Mouse (Mus musculus) neural tube, embryonic 15.5 days (tissue): ENCODE measurements around the gene Gm42372. TPM values are rescaled to one million over a fixed set of nuclear protein-coding genes. Genes with fewer than 3 reads are reported as not detected.
A peak's percentile ranks its signal among the peaks of the same experiment; 100 is the strongest.

Experiments used
- ATAC-seq: fragments of 200-750 bp; cut with Nextera tagmentation; 2 replicates; pipeline ENCODE4 v1.8.0; 2017; ENCODE audit warnings: mild to moderate bottlenecking, moderate TSS enrichment, moderate library complexity; ENCODE audit not compliant: low FRiP score
- H3K27ac ChIP-seq: fragments of 300-500 bp; sonication (generic); replicated peaks from 2 replicates; pipeline ENCODE4 v1.5.1; 2015; ENCODE audit warnings: mild to moderate bottlenecking, inconsistent platforms
- H3K27me3 ChIP-seq: fragments of 300-500 bp; sonication (generic); replicated peaks from 2 replicates; pipeline ENCODE4 v1.6.1; 2015; ENCODE audit warnings: inconsistent platforms
- H3K36me3 ChIP-seq: fragments of 300-500 bp; sonication (generic); 2 replicates; pipeline ENCODE4 v1.6.1; 2015; ENCODE audit warnings: inconsistent platforms
- H3K4me1 ChIP-seq: fragments of 300-500 bp; sonication (generic); 2 replicates; pipeline ENCODE4 v1.6.1; 2015; ENCODE audit warnings: inconsistent platforms
- H3K4me2 ChIP-seq: fragments of 300-500 bp; sonication (generic); 2 replicates; pipeline ENCODE4 v1.6.1; 2015; ENCODE audit warnings: inconsistent platforms, mild to moderate bottlenecking, moderate library complexity
- H3K4me3 ChIP-seq: fragments of 300-500 bp; sonication (generic); replicated peaks from 2 replicates; pipeline ENCODE4 v1.5.1; 2015; ENCODE audit warnings: mild to moderate bottlenecking, inconsistent platforms
- H3K9ac ChIP-seq: fragments of 300-500 bp; sonication (generic); replicated peaks from 2 replicates; pipeline ENCODE4 v1.6.1; 2015; ENCODE audit warnings: mild to moderate bottlenecking, inconsistent platforms
- H3K9me3 ChIP-seq: fragments of 300-500 bp; sonication (generic); replicated peaks from 2 replicates; pipeline ENCODE4 v1.6.1; 2016; ENCODE audit warnings: inconsistent platforms
- WGBS: fragments of 180-500 bp; shearing (Covaris S2); methylation state at CpG from one replicate; pipeline ENCODE4 v1.1.7; 2015; ENCODE audit warnings: mixed read lengths; 5-methylcytosine and 5-hydroxymethylcytosine counted together
- polyA plus RNA-seq: library from polyadenylated mRNA; unstranded; fragments of >200 nt; fragmentation: Nextera tagmentation; extraction: Ambion mirVana; gene quantifications from 2 replicates; pipeline ENCODE4 v1.2.1, GENCODE M21; 2015

Gm42372 gene
- polyA plus RNA-seq = 5.7 and 6.4 TPM in 2 replicates

DNA sequence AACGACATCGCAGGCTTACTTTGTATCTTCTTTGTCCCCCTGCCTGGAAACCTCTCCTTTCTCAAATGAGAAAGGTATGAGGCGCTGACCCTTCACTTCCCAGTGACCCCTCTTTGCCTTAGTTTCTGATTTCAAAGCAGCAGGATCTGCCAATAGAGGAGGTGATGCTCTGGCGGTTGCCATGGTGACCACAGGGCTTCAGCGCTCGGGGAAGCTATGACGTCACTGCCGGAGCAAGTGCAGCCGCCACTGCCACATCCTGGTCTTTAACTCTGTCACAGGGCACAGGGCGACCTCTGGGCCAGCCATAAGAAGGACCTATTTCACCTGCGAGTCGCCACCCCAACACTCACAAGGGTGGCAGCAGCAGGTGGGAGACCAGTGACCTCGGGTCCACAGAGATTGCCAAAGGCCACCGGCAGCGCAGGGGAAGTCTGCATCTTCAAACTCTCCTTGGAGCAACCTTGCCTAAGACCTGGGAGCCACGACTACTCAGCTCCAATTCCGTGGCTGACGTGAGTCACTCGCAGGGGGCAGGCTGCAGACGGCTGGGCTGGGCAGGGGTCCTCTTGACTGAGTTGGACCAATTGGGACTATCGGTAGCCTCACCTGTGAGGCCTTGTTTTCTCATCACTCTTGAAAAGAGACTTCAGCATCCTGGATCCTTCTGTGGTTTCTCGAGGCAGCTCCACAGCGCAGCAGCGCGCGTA is at the start of gene Gm42372:
TSS of gene Gm42372 (plus strand) at position 228 of the 710 bp plus-strand sequence.
- ATAC-seq = peak; percentile 81
- WGBS = 20% methylated on average over 26 of the region's 26 CpGs
- peak within 1 kb of the TSS; percentile 51 for H3K4me3 ChIP-seq
- peak within 1 kb of the TSS; percentile 75 for H3K27ac ChIP-seq
- H3K4me1 ChIP-seq = peaks cover 66% of the 10 kb centered on the region
- H3K9me3 ChIP-seq = no peaks in the 10 kb centered on the region
- H3K27me3 ChIP-seq = no peaks in the 10 kb centered on the region
- H3K4me2 ChIP-seq = peak within 1 kb of the TSS; percentile 75
- H3K9ac ChIP-seq = peak within 1 kb of the TSS; percentile 66
- no peaks in the 10 kb centered on the region for H3K36me3 ChIP-seq

GRCm38 (mm10) chr7:16937312-16937711 is 45.6 kb upstream of the Gm42372 start:
- H3K27me3 ChIP-seq = no peaks in the 10 kb centered on the region
- 42% methylated on average over 4 of the region's 4 CpGs for whole genome bisulfite sequencing
- H3K9ac ChIP-seq = no peak overlapping the region
- no peaks in the 10 kb centered on the region for H3K9me3 ChIP-seq
- no peak for ATAC-seq
- H3K27ac ChIP-seq = no peak overlapping the region
- peaks cover 48% of the 10 kb centered on the region for H3K4me1 ChIP-seq
- no peak overlapping the region for H3K4me3 ChIP-seq
- H3K4me2 ChIP-seq = no peak overlapping the region
- no peaks in the 10 kb centered on the region for H3K36me3 ChIP-seq

DNA sequence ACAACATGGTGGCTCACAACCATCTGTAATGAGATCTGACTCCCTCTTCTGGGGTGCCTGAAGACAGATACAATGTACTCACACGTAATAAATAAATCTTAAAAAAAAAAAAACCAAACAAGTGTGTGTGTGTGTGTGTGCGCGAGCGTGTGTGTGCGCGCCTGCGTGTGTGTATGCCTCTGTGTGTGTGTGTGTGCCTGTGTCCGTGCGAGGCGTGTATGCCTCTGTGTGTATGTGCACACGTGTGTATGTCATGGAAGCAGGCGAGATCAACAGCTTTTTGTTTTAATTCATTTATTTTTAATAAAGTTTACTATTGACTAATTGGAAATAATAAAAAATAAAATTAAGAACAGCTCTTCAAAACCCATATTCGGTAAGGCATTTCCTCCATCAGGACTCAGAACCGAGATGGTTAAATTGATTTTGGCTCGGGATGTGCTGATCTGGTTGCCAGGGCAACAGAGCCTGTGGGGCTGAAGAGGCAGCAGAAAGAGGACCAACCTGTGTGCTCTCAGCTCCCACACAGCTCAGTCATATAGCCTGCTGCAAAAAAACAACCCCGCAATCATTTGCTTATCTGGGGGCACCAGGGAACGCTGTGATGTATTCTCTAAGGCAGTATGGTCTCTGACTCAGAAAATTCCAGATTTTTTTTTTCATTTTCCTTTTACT is 44.6 kb upstream of the Gm42372 start:
- Histone ChIP-seq H3K4me1 (peaks cover 46% of the 10 kb centered on the region), H3K4me2 (peak overlapping the region; percentile 42), H3K27ac (peak overlapping the region; percentile 76), H3K27me3 (no peaks in the 10 kb centered on the region), H3K9ac (peak overlapping the region; percentile 14; the same call in 1 of the 2 replicates), H3K9me3 (no peaks in the 10 kb centered on the region), H3K36me3 (no peaks in the 10 kb centered on the region), H3K4me3 (no peak overlapping the region)
- peak; percentile 84 for ATAC-seq
- WGBS = 57% methylated on average over 17 of the region's 17 CpGs

DNA sequence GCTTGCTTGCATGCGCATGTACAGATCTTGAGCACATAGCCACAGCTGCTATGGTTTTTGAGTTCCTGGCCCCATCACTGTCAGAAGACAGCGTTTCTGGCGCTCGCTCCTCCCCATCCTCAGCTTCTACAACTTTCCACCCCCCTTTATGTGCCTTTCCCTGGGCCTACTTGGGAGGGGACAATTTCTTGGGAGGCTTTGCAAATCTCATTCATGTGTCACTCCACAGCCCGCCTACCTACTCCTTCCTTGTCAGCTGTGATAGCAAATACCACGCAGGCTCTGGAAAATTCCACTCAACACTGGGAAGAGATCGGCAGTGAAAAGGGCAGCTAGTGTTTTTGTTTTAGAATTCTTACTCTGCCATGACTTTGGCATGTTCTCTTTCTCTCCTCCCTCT is 42.6 kb upstream of the Gm42372 start:
- no peak for ATAC-seq
- Histone ChIP-seq H3K4me1 (peaks cover 52% of the 10 kb centered on the region), H3K4me3 (no peak overlapping the region), H3K4me2 (no peak overlapping the region), H3K9ac (no peak overlapping the region), H3K9me3 (no peaks in the 10 kb centered on the region), H3K27ac (peak overlapping the region; percentile 43; the same call in 1 of the 2 replicates), H3K27me3 (no peaks in the 10 kb centered on the region), H3K36me3 (no peaks in the 10 kb centered on the region)
- 54% methylated on average over 7 of the region's 7 CpGs for WGBS

GRCm38 (mm10) chr7:16942861-16943260 is 40.0 kb upstream of the Gm42372 start:
- Histone ChIP-seq H3K27ac (peak overlapping the region; percentile 93), H3K27me3 (no peaks in the 10 kb centered on the region), H3K4me3 (no peak overlapping the region), H3K4me2 (no peak overlapping the region), H3K9ac (no peak overlapping the region), H3K9me3 (no peaks in the 10 kb centered on the region), H3K4me1 (peaks cover 75% of the 10 kb centered on the region), H3K36me3 (no peaks in the 10 kb centered on the region)
- ATAC-seq = no peak
- 25% methylated on average over 4 of the region's 4 CpGs for WGBS

DNA sequence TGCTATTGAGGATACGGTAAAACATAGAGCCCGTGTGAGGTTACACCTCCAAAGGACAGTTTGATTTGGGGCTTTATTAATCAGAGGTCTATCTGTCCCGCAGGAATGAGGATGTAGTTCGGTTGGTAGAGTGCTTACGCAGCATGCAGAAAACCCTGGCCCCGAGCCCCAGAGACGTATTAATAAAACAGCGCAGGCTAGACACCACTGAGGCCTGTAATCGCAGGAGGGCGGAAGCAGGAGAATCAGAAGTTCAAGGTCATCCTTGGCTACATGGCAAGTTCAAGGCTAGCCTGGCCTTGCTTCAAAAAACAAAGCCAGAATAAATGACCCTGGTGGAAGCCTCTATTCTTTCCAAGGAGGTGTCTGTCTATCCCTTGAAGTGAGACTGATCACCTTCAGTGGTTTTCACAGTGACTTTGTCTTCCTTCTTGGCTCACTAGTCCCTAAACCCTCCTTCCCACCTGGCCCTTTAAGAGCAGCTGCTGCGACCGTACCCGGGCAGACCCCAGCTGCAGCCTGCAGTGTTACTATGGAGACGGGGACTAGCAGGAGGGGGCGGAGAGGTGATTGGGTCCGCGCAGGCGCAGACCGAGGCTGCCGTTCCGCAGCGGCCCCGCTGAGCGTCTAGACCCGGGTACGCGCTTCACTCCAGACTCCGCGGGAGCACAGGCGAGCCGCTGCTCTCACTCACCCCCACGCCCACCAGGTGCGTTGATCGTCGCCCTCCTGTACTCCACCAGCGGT is 38.7 kb upstream of the Gm42372 start, which contains the start of gene Pnmal2:
TSS of gene Pnmal2 (plus strand) at position 622 of the 747 bp plus-strand sequence.
- peak within 1 kb of the TSS; percentile 93 for H3K4me2 ChIP-seq
- peak within 1 kb of the TSS; percentile 68 for H3K4me3 ChIP-seq
- ATAC-seq = peak; percentile 86
- H3K27ac ChIP-seq = peak within 1 kb of the TSS; percentile 93
- H3K9me3 ChIP-seq = no peaks in the 10 kb centered on the region
- H3K36me3 ChIP-seq = no peaks in the 10 kb centered on the region; the same call in 1 of the 2 replicates
- peak within 1 kb of the TSS; percentile 90 for H3K9ac ChIP-seq
- no peaks in the 10 kb centered on the region for H3K27me3 ChIP-seq
- WGBS = 8% methylated on average over 36 of the region's 36 CpGs
- peaks cover 75% of the 10 kb centered on the region for H3K4me1 ChIP-seq

DNA sequence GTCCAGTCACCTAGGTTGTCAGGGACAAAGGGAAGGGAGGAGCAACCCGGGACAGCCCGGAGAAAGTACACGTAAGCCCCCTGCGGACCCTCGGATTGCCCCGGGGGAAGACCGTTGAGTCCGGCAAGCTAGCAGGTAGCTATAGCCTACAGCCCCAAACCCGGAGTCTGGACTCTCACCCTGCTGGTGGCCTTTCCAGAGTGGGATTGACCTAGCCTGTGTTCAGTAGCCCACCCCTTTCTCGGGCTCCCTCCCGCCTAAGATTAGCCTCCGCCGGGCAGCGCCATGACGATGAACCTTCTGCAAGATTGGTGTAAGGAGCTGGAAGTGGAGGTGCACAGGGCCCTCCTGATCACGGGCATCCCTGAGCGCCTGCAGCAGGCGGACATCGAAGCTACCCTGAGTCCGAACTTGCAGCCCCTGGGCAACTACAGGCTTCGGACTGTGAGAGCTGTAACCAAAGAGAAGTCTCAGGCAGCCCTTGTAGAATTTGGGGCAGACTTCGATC is 38.0 kb upstream of the Gm42372 start:
- peak overlapping the region; percentile 93 for H3K4me2 ChIP-seq
- peak overlapping the region; percentile 90 for H3K9ac ChIP-seq
- H3K27ac ChIP-seq = peak overlapping the region; percentile 93
- ATAC-seq = peak; percentile 18
- H3K4me3 ChIP-seq = peak overlapping the region; percentile 68
- 2% methylated on average over 22 of the region's 22 CpGs for WGBS
- no peaks in the 10 kb centered on the region; the same call in 1 of the 2 replicates for H3K36me3 ChIP-seq
- no peaks in the 10 kb centered on the region for H3K27me3 ChIP-seq
- H3K9me3 ChIP-seq = no peaks in the 10 kb centered on the region
- H3K4me1 ChIP-seq = peaks cover 79% of the 10 kb centered on the region

GRCm38 (mm10) chr7:16945419-16945818 is 37.5 kb upstream of the Gm42372 start:
- no peak for ATAC-seq
- WGBS = 11% methylated on average over 17 of the region's 17 CpGs

GRCm38 (mm10) chr7:16946441-16947348 is 36.2 kb upstream of the Gm42372 start:
- peak overlapping the region; percentile 90 for H3K9ac ChIP-seq
- H3K27me3 ChIP-seq = no peaks in the 10 kb centered on the region
- WGBS = 2% methylated on average over 53 of the region's 53 CpGs
- H3K4me3 ChIP-seq = peak overlapping the region; percentile 68
- no peak for ATAC-seq
- H3K9me3 ChIP-seq = no peaks in the 10 kb centered on the region
- peak overlapping the region; percentile 93 for H3K27ac ChIP-seq
- H3K4me1 ChIP-seq = peaks cover 84% of the 10 kb centered on the region
- no peaks in the 10 kb centered on the region; the same call in 1 of the 2 replicates for H3K36me3 ChIP-seq
- H3K4me2 ChIP-seq = peak overlapping the region; percentile 93

More at GRCm38 (mm10) chr7:16945419-16945818, 37.5 kb upstream of the Gm42372 start:
- peak overlapping the region; percentile 93 for H3K27ac ChIP-seq
- H3K4me2 ChIP-seq = peak overlapping the region; percentile 93
- H3K36me3 ChIP-seq = no peaks in the 10 kb centered on the region; the same call in 1 of the 2 replicates
- H3K4me1 ChIP-seq = peaks cover 79% of the 10 kb centered on the region
- H3K9me3 ChIP-seq = no peaks in the 10 kb centered on the region
- peak overlapping the region; percentile 68 for H3K4me3 ChIP-seq
- H3K27me3 ChIP-seq = no peaks in the 10 kb centered on the region
- H3K9ac ChIP-seq = peak overlapping the region; percentile 90

- Histone ChIP-seq H3K4me1 (peaks cover 84% of the 10 kb centered on the region), H3K27me3 (no peaks in the 10 kb centered on the region), H3K9me3 (no peaks in the 10 kb centered on the region), H3K9ac (peak overlapping the region; percentile 90), H3K36me3 (no peaks in the 10 kb centered on the region; the same call in 1 of the 2 replicates), H3K4me2 (peak overlapping the region; percentile 93), H3K4me3 (peak overlapping the region; percentile 68), H3K27ac (peak overlapping the region; percentile 93)
- 8% methylated on average over 22 of the region's 22 CpGs for WGBS
- ATAC-seq = no peak
Measured at GRCm38 (mm10) chr7:16947349-16947895, 35.5 kb upstream of the Gm42372 start.
